Mouse (Mus musculus) neutrophil, adult 65 days (primary cell): ENCODE data around the gene Dhx9. TPM values are rescaled to one million over a fixed set of nuclear protein-coding genes. Genes with fewer than 3 reads are reported as not detected.

Experiments used
- total RNA-seq: library from RNA; stranded (reverse); gene quantifications from 2 replicates; pipeline ENCODE4 v1.2.4, GENCODE M21; 2023

Gene Dhx9
- total RNA-seq = 93.1 and 114 TPM in 2 replicates

GRCm38 (mm10) chr1:153487500-153487879 is at the start of gene Dhx9:
TSS of gene Dhx9 (minus strand) at chr1:153487660.

GRCm38 (mm10) chr1:153424770-153425584 is 62.5 kb downstream of the Dhx9 start, which contains the start of gene Shcbp1l:
TSS of gene Shcbp1l (plus strand) at chr1:153425162.

Other genes starting within 250 kb of the Dhx9 start
- 0.95 and 1.1 TPM in 2 replicates for gene Lamc1, start 154.9 kb downstream of the Dhx9 start, total RNA-seq
- gene Shcbp1l, start 62.5 kb downstream of the Dhx9 start, total RNA-seq = 0.43 and 0.44 TPM in 2 replicates
- gene Npl, start 62.4 kb upstream of the Dhx9 start, total RNA-seq = 1.9 and 2.2 TPM in 2 replicates
- not detected in 2 replicates for gene Rgs8, start 165.4 kb upstream of the Dhx9 start, total RNA-seq